Mouse (Mus musculus): ENCODE data around the gene Eppin.

DNA sequence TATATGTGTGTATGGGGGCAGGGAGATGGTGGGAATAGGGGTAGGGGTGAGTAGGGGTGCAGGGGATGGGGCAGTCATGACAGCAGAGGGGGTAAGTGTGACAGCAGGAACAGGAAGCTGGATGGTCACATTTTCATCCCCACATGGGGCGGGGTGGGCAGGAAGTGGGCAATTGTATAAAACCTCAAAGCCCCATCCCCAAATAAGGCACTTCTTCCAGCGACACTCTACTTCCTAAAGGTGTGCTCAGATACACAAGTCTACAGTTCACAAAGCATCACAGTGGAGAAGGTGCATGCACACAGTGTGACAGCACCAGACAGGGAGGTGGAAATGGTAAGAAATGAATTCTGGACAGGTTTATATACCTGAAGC lies 42.5 kb downstream of the Eppin start:
- TF ChIP-seq POLR2A (IDR thresholded peaks at IDR 0.05; ENCODE audit: insufficient read depth, low read depth, low read length) (no peak), CTCF (IDR thresholded peaks at IDR 0.05; ENCODE audit: insufficient read depth, low read depth, low read length) (no peak)

Measured in olfactory bulb, adult 2 months (tissue).